Mouse (Mus musculus): ENCODE data around the gene Lyve1.

The Lyve1 gene

DNA sequence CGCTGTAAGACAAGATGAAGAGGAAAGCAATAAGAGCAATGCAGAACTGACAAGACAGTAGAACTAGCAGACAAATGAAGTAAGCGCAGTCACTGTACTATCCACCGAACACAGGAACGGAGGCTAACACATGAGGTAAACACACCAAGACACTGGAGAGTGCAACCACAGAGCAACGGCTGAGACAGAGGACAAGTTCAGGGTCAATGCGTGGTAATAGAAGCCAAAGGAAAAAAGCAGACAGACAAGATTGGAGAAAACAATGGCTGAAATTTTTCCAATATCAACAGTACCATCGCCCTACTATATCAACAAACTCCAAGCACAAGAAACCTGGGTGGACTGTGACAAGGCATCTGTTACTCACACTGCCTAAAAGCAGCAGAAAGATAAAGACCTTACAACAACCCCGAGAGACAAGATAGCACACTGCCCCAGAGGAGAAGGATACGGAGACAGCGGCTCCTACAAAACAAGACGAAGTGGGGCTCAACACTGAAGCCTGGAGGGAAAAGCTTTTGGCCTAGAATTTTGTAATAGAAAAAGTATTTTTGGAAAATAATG, 44.2 kb downstream of the Lyve1 start:
- in situ Hi-C loops (cut with MboI; ENCODE audit: low pct_unique_long_range_greater_than_20kb in 1 of 2, low sequenced_read_pairs in 2 of 2, unreplicated experiment in 1 of 2): loop anchor here (5.0 to 10.0 kb wide), 2 partner anchors 108 to 196 kb away; no protein-coding TSS in a partner anchor

DNA sequence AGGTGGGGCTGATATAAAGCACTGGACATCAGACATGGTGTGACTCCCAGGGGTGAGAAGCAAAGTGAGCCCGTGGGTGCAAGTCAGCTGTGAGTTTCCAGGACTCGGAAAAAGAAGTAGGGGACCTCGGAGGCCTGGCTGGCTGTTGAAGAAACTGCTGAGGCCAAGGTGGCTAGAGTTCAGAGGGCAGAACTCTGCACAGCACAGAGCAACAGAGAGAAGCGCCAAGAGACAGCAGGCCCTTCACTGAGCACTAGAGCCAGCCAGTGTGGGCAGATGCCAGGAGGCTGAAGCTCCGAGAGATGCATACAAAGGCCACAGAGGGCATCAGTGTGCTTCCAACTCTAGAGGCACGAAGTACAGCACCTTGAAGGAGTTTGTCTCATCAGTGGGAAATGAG, 44.8 kb downstream of the Lyve1 start:
- in situ Hi-C loops (cut with MboI; ENCODE audit: low pct_unique_long_range_greater_than_20kb in 1 of 2, low sequenced_read_pairs in 2 of 2, unreplicated experiment in 1 of 2): loop anchor here (5.0 to 10.0 kb wide), 2 partner anchors 109 to 197 kb away; no protein-coding TSS in a partner anchor

DNA sequence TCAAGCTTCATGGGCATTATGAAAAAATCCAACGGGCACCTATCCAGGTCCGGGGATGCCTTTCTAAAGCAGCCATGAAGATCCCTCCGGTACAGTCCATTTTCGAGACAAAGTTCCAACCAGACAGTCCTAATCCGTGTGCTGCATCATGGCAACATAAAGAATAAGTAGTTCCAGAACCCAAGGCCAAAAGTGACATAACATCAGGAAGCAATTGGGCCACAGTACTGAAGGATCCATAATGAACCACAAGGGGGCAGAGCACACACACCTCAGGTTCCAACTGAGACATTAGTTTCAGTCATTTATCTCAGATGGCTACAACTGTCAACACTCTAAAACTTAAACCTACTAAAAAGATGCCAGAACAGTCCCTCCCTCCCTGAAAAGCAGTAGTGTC, 47.0 kb downstream of the Lyve1 start:
- in situ Hi-C loops (cut with MboI; ENCODE audit: low pct_unique_long_range_greater_than_20kb in 1 of 2, low sequenced_read_pairs in 2 of 2, unreplicated experiment in 1 of 2): loop anchor here (5.0 to 10.0 kb wide), 2 partner anchors 111 to 199 kb away; no protein-coding TSS in a partner anchor

DNA sequence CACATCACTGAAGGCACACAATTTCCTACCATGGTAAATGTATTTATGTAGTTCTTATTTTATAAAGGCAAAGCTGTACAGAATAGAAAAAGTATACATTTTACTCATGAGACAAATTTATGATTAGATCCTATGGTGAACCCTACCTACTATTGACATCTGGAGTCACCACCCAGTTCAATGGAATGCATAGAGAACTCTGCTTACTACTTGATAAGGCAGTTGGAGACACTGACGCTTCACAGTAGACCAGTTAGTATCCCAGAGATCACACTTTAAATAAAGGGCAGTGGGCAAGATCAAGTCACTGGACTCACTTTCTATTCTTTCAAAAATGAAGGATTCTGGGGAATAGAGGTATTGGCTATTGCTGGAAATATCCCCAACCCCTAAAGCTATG, 49.1 kb downstream of the Lyve1 start:
- in situ Hi-C loops (cut with MboI; ENCODE audit: low pct_unique_long_range_greater_than_20kb in 1 of 2, low sequenced_read_pairs in 2 of 2, unreplicated experiment in 1 of 2): loop anchor here in 1 of 2 experiments (10.0 kb wide), 1 partner anchor 201 kb away; no protein-coding TSS in a partner anchor

DNA sequence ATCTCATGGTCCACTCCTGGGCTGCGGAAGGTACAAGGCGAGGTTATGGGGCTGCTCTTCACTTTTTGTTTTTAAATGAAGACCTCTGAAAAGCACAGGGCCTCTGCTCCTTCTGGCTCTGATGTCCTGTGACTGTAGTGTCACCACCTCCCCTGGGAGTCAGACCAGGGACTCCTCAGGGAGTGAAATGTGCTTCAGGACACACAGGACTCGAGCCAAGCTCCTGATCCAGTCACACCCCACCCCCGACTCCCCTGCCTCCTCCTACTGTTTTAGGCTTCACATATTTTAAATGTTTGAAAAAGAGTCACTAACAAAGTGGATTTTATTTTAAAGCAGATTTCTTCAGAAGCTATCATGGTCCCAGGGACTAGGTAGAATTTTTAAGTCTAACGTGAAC, 51.5 kb downstream of the Lyve1 start:
- in situ Hi-C loops (cut with MboI; ENCODE audit: low pct_unique_long_range_greater_than_20kb in 1 of 2, low sequenced_read_pairs in 2 of 2, unreplicated experiment in 1 of 2): loop anchor here in 1 of 2 experiments (10.0 kb wide), 1 partner anchor 203 kb away; no protein-coding TSS in a partner anchor

DNA sequence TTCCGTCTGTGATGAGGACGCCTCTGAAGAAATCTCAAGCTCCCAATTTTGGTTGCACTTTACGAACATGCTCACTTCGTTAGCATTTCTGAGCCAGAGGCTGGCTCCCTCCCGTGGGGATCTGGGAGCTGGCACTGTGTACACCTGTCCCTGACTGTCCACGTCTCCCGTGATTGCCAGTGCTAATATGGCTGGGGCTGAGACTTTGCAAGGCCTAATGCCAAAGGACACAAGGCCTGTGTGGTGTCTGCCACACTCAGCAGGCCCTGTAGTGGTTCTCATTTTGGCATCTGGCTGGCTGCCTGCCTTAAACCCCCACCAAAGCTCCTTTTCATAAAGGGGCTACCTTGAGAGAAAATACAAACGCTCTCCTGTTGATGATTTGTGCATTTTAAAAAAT, 52.0 kb downstream of the Lyve1 start:
- in situ Hi-C loops (cut with MboI; ENCODE audit: low pct_unique_long_range_greater_than_20kb in 1 of 2, low sequenced_read_pairs in 2 of 2, unreplicated experiment in 1 of 2): loop anchor here in 1 of 2 experiments (10.0 kb wide), 1 partner anchor 204 kb away; no protein-coding TSS in a partner anchor

DNA sequence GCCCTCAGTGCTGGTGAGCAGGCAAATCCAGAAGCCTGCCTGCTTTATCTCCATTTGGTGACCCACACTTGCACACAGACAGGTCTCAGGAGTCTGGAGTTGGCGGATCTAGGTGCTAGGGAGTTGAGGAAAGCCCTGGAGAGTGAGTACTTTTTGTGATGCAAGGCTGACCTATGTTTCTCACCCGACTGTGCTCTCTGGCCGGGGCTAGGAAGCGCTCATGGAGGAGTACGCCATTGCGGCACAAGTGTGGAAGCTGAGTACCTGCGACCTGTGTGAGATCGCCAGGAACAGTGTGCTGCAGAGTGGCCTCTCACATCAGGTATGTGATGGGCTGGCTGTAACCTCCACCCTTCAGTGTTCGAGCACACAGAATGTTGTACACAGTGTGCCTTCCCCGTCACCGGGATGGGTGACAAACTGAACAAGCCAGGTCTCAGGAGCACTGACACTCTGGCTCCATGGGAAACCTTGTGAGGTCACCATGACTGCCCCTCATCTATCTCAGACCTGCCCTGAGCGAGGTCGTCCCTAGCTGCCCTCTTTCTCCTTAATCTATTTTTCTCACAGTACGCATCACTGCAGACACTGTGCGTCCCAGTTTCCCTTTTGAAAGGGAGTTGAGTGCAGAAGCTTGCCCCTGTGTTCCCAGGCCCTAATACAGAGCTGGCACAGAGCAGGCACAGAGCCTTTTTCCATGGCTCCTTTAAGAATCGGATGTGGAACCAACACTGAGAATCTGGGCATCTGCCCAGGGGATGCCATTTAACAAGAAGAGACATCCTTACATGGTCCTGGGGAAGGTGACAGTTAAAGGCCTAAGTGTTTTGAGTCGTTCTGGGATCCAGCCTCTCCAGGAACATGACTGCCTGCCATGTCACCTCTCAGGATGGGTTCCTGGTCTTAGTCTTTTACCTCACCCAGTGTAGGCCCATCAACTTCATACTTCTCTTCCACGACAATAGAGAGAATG, 53.2 kb downstream of the Lyve1 start:
- in situ Hi-C loops (cut with MboI; ENCODE audit: low pct_unique_long_range_greater_than_20kb in 1 of 2, low sequenced_read_pairs in 2 of 2, unreplicated experiment in 1 of 2): loop anchor here in 1 of 2 experiments (10.0 kb wide), 2 partner anchors 115 to 205 kb away; no protein-coding TSS in a partner anchor

DNA sequence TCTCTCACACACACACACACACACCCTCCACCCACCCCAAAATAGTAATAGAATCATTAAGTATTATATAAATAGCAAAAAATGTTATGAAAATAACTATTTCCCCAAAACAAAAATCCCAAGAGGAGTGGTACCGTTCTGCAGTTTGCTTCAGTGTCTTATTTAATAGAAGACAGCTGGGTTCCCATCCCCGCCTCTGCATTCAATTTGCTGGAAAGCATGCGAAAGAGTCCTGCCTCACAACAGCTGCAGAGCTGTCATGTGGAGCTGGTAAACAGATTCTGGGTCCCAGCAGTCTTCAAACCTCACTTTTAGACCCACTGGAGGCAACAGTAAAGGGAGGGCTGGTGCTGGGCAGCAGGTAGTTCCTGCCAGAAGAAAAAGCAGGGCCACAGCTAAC, 54.1 kb downstream of the Lyve1 start:
- in situ Hi-C loops (cut with MboI; ENCODE audit: low pct_unique_long_range_greater_than_20kb in 1 of 2, low sequenced_read_pairs in 2 of 2, unreplicated experiment in 1 of 2): loop anchor here in 1 of 2 experiments (10.0 kb wide), 1 partner anchor 116 kb away; no protein-coding TSS in a partner anchor

DNA sequence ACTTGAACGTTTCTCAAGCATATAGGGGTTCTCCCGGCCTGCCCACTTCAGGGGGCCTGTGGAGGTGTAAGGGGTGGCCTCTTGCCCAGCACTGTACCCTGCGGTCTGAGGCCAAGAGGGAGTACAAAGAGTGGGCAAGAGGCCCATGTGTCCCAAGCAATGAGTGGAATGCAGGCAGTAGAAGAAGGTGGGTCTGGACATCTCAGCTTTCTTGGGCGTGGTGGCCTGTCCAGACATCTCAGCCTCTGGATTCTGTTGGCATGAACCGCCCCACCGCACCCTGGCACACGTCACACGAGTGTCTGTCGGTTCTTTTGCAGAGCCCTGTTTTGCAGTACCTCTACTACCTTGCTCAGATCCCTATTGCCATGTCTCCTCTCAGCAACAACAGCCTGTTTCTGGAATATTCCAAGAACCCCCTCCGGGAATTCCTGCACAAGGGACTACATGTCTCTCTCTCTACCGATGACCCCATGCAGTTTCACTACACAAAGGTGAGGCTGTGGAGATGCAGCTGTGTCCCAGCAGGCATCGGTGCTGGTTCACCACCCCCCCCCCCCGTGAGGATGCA, 55.5 kb downstream of the Lyve1 start:
- in situ Hi-C loops (cut with MboI; ENCODE audit: low pct_unique_long_range_greater_than_20kb in 1 of 2, low sequenced_read_pairs in 2 of 2, unreplicated experiment in 1 of 2): loop anchor here in 1 of 2 experiments (10.0 kb wide), 1 partner anchor 117 kb away; no protein-coding TSS in a partner anchor

DNA sequence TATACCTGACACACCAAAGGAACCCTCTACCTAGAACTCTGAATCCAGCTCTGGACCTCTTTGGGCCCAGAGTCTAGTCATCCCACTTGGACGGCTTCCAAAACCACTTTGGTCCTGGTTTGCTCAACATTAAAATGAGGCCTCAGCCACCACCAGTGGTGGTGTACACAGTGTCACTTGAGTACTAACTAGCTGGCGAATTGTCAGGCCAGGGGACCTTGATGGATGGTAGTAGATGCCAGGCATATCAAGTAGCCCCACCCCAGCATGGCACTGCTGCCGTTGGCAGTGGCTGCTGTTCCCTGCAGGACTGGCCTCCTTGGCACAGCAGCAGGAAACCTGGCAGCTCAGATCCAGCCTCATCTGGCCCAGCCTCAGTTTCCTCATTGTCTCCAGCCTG, 58.8 kb downstream of the Lyve1 start:
- in situ Hi-C loops (cut with MboI; ENCODE audit: low pct_unique_long_range_greater_than_20kb in 1 of 2, low sequenced_read_pairs in 2 of 2, unreplicated experiment in 1 of 2): loop anchor here (5.0 to 10.0 kb wide), 2 partner anchors 77 to 121 kb away; no protein-coding TSS in a partner anchor

DNA sequence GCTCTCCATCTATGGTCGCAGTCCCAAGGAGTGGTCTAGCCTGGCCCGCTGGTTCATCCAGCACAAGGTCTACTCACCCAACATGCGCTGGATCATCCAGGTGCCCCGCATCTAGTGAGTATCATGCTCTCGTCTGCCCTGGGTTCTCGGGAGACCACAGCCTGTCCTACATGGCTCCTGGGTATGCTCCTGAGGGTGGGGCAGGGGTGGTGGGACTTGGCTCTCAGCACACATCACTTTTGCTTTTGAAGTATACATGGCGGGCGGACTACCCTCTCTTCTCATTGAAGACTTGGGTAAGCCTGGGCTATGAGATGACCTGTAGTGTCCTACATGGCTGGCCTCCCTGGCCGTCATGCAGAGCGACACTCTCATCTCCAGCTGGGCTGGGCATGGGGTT, 59.9 kb downstream of the Lyve1 start:
- in situ Hi-C loops (cut with MboI; ENCODE audit: low pct_unique_long_range_greater_than_20kb in 1 of 2, low sequenced_read_pairs in 2 of 2, unreplicated experiment in 1 of 2): loop anchor here (5.0 to 10.0 kb wide), 2 partner anchors 76 to 122 kb away; no protein-coding TSS in a partner anchor

DNA sequence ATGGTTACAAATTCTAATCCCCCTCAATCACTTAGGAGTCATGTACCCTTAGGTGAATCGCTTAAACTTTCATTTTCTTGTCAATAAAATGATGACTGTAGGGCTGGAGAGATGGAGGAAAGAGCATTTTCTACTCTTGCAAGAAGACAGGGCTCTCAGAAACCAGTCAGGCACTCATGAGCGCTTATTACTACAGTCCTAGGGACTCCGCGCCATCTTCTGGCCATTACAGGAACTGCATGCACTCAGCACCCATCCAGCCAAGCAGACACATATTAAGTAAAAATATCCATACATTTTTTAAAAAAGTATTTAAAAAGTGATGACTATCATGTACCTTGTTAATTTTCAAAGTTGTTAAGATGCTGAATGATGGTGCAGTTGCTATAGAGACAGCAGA, 62.0 kb downstream of the Lyve1 start:
- in situ Hi-C loops (cut with MboI; ENCODE audit: low pct_unique_long_range_greater_than_20kb in 1 of 2, low sequenced_read_pairs in 2 of 2, unreplicated experiment in 1 of 2): loop anchor here (5.0 to 10.0 kb wide), 2 partner anchors 74 to 124 kb away; no protein-coding TSS in a partner anchor

All from mouse embryonic stem cell (cell line).